Mouse (Mus musculus) bone marrow, adult 2 months (tissue): ENCODE results near the gene Lama5. TPM values are rescaled to one million over a fixed set of nuclear protein-coding genes. Genes with fewer than 3 reads are reported as not detected.

Source experiments
- H3K27ac ChIP-seq: fragments of 200-500 bp; 2 replicates; pipeline ENCODE4 v1.5.1; 2012; ENCODE audit warnings: low read depth, mild to moderate bottlenecking, control low read depth, inconsistent platforms, low read length; ENCODE audit not compliant: control insufficient read depth, poor library complexity, insufficient read depth
- H3K4me1 ChIP-seq: fragments of 200-500 bp; 2 replicates; pipeline ENCODE4 v1.6.1; 2011; ENCODE audit warnings: low read length; ENCODE audit not compliant: control insufficient read depth, insufficient read depth
- H3K4me3 ChIP-seq: fragments of 200-500 bp; replicated peaks from 2 replicates; pipeline ENCODE3; 2011; ENCODE audit warnings: mild to moderate bottlenecking, low read depth, low read length, control low read depth; ENCODE audit not compliant: control insufficient read depth
- CTCF ChIP-seq: fragments of 200-500 bp; IDR thresholded peaks from 2 replicates; pipeline ENCODE4 v1.5.1; 2011; ENCODE audit warnings: low read length, control low read depth; ENCODE audit not compliant: control insufficient read depth, insufficient read depth
- POLR2A ChIP-seq: fragments of 200-500 bp; IDR thresholded peaks from 2 replicates; pipeline ENCODE4 v1.6.1; 2011; ENCODE audit warnings: low read depth, mild to moderate bottlenecking, control low read depth, low read length, borderline replicate concordance; ENCODE audit not compliant: control insufficient read depth
- WGBS: fragments of 180-500 bp; shearing (Covaris S2); methylation state at CpG from one replicate; pipeline ENCODE4 v1.1.7; 2018; 5-methylcytosine and 5-hydroxymethylcytosine counted together
- polyA plus RNA-seq: library from polyadenylated mRNA; stranded (reverse); fragments of >200 nt; gene quantifications from 2 replicates; pipeline ENCODE4 v1.2.4, GENCODE M21; 2011; ENCODE audit warnings: low replicate concordance; ENCODE audit not compliant: missing spikeins, insufficient read depth, insufficient read length

Gene Lama5
- polyA plus RNA-seq, 1 experiment, result 1.5 TPM

GRCm38 (mm10) chr2:180256296-180257000 is 30.8 kb upstream of the Lama5 start:
- Histone ChIP-seq H3K27ac (peak overlapping the region; percentile 80), H3K4me3 (peak overlapping the region; percentile 85), H3K4me1 (peaks cover 4% of the 10 kb centered on the region; the same call in 1 of the 2 replicates)
- no peak for TF ChIP-seq CTCF
- no peak for TF ChIP-seq POLR2A
- 20% methylated on average over 26 of the region's 26 CpGs for WGBS

- Histone ChIP-seq H3K4me1 (peaks cover 4% of the 10 kb centered on the region; the same call in 1 of the 2 replicates), H3K27ac (no peak overlapping the region), H3K4me3 (no peak overlapping the region)
- WGBS, result 52% methylated on average over 9 of the region's 9 CpGs
- TF ChIP-seq CTCF (no peak), POLR2A (no peak)
Observed at GRCm38 (mm10) chr2:180255701-180256100, 30.0 kb upstream of the Lama5 start.

- WGBS, result 89% methylated on average over 5 of the region's 5 CpGs
- TF ChIP-seq CTCF (no peak), POLR2A (no peak)
- H3K4me3 ChIP-seq, result no peak overlapping the region
- peaks cover 4% of the 10 kb centered on the region; the same call in 1 of the 2 replicates for H3K4me1 ChIP-seq
- no peak overlapping the region for H3K27ac ChIP-seq
Observed at GRCm38 (mm10) chr2:180254436-180255209, 29.0 kb upstream of the Lama5 start.

GRCm38 (mm10) chr2:180251838-180252237 is 26.2 kb upstream of the Lama5 start:
- Histone ChIP-seq H3K4me3 (no peak overlapping the region), H3K4me1 (peaks cover 3% of the 10 kb centered on the region; the same call in 1 of the 2 replicates), H3K27ac (no peak overlapping the region)
- 72% methylated on average over 3 of the region's 3 CpGs for WGBS
- no peak for TF ChIP-seq POLR2A
- TF ChIP-seq CTCF, result no peak

- H3K4me1 ChIP-seq, result no peaks in the 10 kb centered on the region; the same call in 1 of the 2 replicates
- 24% methylated on average over 11 of the region's 11 CpGs for WGBS
- TF ChIP-seq POLR2A, result no peak
- peak; percentile 92 for TF ChIP-seq CTCF
Observed at GRCm38 (mm10) chr2:180250930-180251611, 25.4 kb upstream of the Lama5 start.

GRCm38 (mm10) chr2:180248947-180249660 is 23.4 kb upstream of the Lama5 start:
- Histone ChIP-seq H3K4me3 (no peak overlapping the region), H3K27ac (no peak overlapping the region), H3K4me1 (no peaks in the 10 kb centered on the region; the same call in 1 of the 2 replicates)
- TF ChIP-seq POLR2A (no peak), CTCF (no peak)
- WGBS, result 84% methylated on average over 9 of the region's 9 CpGs

More at GRCm38 (mm10) chr2:180250930-180251611, 25.4 kb upstream of the Lama5 start:
- H3K4me3 ChIP-seq, result no peak overlapping the region
- H3K27ac ChIP-seq, result no peak overlapping the region

GRCm38 (mm10) chr2:180247916-180248315 is 22.3 kb upstream of the Lama5 start:
- Histone ChIP-seq H3K4me3 (no peak overlapping the region), H3K27ac (no peak overlapping the region), H3K4me1 (no peaks in the 10 kb centered on the region; the same call in 1 of the 2 replicates)
- no peak for TF ChIP-seq CTCF
- no peak for TF ChIP-seq POLR2A
- WGBS, result 86% methylated on average over 5 of the region's 5 CpGs

GRCm38 (mm10) chr2:180243108-180243507 is 17.4 kb upstream of the Lama5 start:
- Histone ChIP-seq H3K4me3 (no peak overlapping the region), H3K4me1 (no peaks in the 10 kb centered on the region), H3K27ac (no peak overlapping the region)
- TF ChIP-seq POLR2A (no peak), CTCF (no peak)
- WGBS, result 78% methylated on average over 4 of the region's 4 CpGs
